Mouse (Mus musculus) heart, embryonic 12.5 days (tissue): ENCODE data around the gene Snx15. TPM values are rescaled to one million over a fixed set of nuclear protein-coding genes. Genes with fewer than 3 reads are reported as not detected.

Experiments used
- ATAC-seq: fragments of 200-750 bp; cut with Nextera tagmentation; 2 replicates; pipeline ENCODE4 v1.8.0; 2017; ENCODE audit warnings: moderate TSS enrichment, moderate library complexity; ENCODE audit not compliant: insufficient number of reproducible peaks, low FRiP score
- H3K27ac ChIP-seq: fragments of 300-500 bp; sonication (generic); 2 replicates; pipeline ENCODE4 v1.5.1; 2016; ENCODE audit warnings: mild to moderate bottlenecking, moderate library complexity; ENCODE audit not compliant: poor library complexity, severe bottlenecking
- H3K27me3 ChIP-seq: fragments of 300-500 bp; sonication (generic); replicated peaks from 2 replicates; pipeline ENCODE4 v1.6.1; 2016; ENCODE audit warnings: mild to moderate bottlenecking, moderate library complexity
- H3K36me3 ChIP-seq: fragments of 300-500 bp; sonication (generic); 2 replicates; pipeline ENCODE4 v1.6.1; 2016; ENCODE audit warnings: mild to moderate bottlenecking, moderate library complexity
- H3K4me1 ChIP-seq: fragments of 300-500 bp; sonication (generic); replicated peaks from 2 replicates; pipeline ENCODE4 v1.6.1; 2016; ENCODE audit warnings: mild to moderate bottlenecking
- H3K4me2 ChIP-seq: fragments of 300-500 bp; sonication (generic); 2 replicates; pipeline ENCODE4 v1.6.1; 2016; ENCODE audit warnings: mild to moderate bottlenecking, moderate library complexity
- H3K4me3 ChIP-seq: fragments of 300-500 bp; sonication (generic); 2 replicates; pipeline ENCODE4 v1.5.1; 2016; ENCODE audit warnings: mild to moderate bottlenecking
- H3K9ac ChIP-seq: fragments of 300-500 bp; sonication (generic); 2 replicates; pipeline ENCODE4 v1.6.1; 2016; ENCODE audit warnings: mild to moderate bottlenecking, moderate library complexity
- H3K9me3 ChIP-seq: fragments of 300-500 bp; sonication (generic); replicated peaks from 2 replicates; pipeline ENCODE4 v1.6.1; 2016; ENCODE audit warnings: mild to moderate bottlenecking, moderate library complexity
- WGBS: fragments of 180-500 bp; shearing (Covaris S2); methylation state at CpG from one replicate; pipeline ENCODE4 v1.1.7; 2016; 5-methylcytosine and 5-hydroxymethylcytosine counted together
- polyA plus RNA-seq: library from polyadenylated mRNA; unstranded; fragments of >200 nt; fragmentation: Nextera tagmentation; extraction: Ambion mirVana; gene quantifications from 2 replicates; pipeline ENCODE4 v1.2.1, GENCODE M21; 2016

Snx15 gene
- polyA plus RNA-seq = 20.9 and 21.2 TPM in 2 replicates

GRCm38 (mm10) chr19:6127760-6128341 is at the start of gene Snx15:
Snx15 (minus strand) TSS chr19:6128304.
- 0% methylated on average over 32 of the region's 32 CpGs for WGBS
- peak; percentile 93 for ATAC-seq

DNA sequence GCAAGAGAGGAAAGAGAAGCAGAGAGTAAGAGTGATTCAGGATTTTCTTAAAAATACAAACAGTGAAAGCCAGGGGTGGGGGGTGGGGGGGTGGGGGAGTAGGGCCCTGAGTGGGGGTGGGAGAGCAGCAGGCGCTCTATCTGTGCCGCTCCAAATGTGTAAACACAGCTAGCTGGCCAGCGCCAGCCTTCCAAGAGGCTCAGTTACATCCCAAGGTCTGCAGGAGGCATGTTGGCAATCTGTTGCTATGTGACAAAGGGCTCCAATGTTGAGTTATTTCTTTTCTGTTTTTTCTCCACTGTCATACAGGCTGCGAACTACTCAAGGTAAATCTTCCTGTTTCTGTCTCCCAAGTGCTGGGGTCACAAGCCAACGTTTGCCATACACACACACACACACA is 46.7 kb upstream of the Snx15 start:
- H3K9ac ChIP-seq = no peak overlapping the region
- H3K9me3 ChIP-seq = no peaks in the 10 kb centered on the region
- ATAC-seq = no peak
- no peaks in the 10 kb centered on the region for H3K36me3 ChIP-seq
- 33% methylated on average over 5 of the region's 5 CpGs for WGBS
- no peak overlapping the region for H3K27ac ChIP-seq
- 0 out of 2 replicates have a peak, but pooled peaks cover 5% of the 10 kb centered on the region for H3K27me3 ChIP-seq
- H3K4me3 ChIP-seq = no peak overlapping the region
- H3K4me2 ChIP-seq = no peak overlapping the region
- H3K4me1 ChIP-seq = no peaks in the 10 kb centered on the region

More at GRCm38 (mm10) chr19:6127760-6128341, at the start of gene Snx15:
- H3K27ac ChIP-seq = peak within 1 kb of the TSS; percentile 94
- peak within 1 kb of the TSS; percentile 76 for H3K9ac ChIP-seq
- H3K9me3 ChIP-seq = no peaks in the 10 kb centered on the region
- H3K4me1 ChIP-seq = no peaks in the 10 kb centered on the region; the same call in 1 of the 2 replicates
- H3K4me2 ChIP-seq = peak within 1 kb of the TSS; percentile 73
- H3K27me3 ChIP-seq = no peaks in the 10 kb centered on the region
- peak within 1 kb of the TSS; percentile 68 for H3K4me3 ChIP-seq
- H3K36me3 ChIP-seq = peaks cover 5% of the 10 kb centered on the region; the same call in 1 of the 2 replicates

DNA sequence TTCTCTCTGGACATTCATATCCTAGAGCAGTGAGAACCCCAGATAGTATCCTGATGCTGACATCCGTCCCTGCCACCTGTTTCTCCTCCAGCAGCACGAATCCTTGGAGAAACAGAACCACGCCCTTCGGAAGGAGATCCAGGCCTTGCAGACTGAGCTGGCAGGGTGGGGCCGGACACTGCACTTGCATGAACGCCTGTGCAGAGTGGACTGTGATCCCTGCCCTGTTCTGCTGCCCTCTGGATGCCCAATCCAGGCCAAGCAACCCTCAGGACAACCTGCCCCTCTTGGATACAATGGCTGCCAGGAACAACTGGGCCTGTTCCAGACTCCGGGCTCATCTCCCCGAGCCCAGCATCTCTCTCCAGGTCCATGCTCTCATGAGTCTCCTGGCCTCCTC is 43.1 kb upstream of the Snx15 start:
- Histone ChIP-seq H3K27me3 (0 out of 2 replicates have a peak, but pooled peaks cover 5% of the 10 kb centered on the region), H3K36me3 (no peaks in the 10 kb centered on the region), H3K9ac (no peak overlapping the region), H3K9me3 (no peaks in the 10 kb centered on the region), H3K27ac (no peak overlapping the region), H3K4me1 (no peaks in the 10 kb centered on the region), H3K4me2 (no peak overlapping the region), H3K4me3 (no peak overlapping the region)
- 82% methylated on average over 8 of the region's 8 CpGs for WGBS
- ATAC-seq = no peak

DNA sequence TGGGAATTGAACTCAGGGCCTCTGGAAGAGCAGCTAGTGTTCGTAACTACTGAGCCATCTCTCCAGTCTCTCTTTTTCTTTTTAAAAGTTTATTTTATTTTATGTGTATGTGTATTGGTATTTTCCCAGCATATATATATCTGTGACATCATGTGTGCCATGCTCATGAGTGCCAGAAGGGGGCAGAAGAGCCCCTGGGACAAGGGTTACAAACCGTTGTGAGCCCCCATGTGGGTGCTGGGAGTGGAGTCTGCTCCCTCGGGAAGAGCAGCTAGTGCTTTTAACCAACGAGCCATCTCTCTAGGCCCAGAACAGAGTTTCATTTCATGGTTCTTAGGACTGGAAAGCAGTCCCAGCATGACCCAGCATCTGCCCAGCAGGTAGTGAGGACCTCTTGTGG is 38.6 kb upstream of the Snx15 start:
- WGBS = 65% methylated on average over 4 of the region's 4 CpGs
- Histone ChIP-seq H3K27me3 (0 out of 2 replicates have a peak, but pooled peaks cover 5% of the 10 kb centered on the region), H3K4me1 (no peaks in the 10 kb centered on the region)

GRCm38 (mm10) chr19:6163872-6164547 is 35.9 kb upstream of the Snx15 start:
- Histone ChIP-seq H3K27ac (no peak overlapping the region), H3K9me3 (no peaks in the 10 kb centered on the region), H3K36me3 (no peaks in the 10 kb centered on the region), H3K4me2 (no peak overlapping the region), H3K4me1 (no peaks in the 10 kb centered on the region), H3K27me3 (no peaks in the 10 kb centered on the region), H3K9ac (no peak overlapping the region), H3K4me3 (no peak overlapping the region)
- WGBS = 63% methylated on average over 10 of the region's 10 CpGs
- no peak for ATAC-seq

More for the DNA sequence above, 38.6 kb upstream of the Snx15 start:
- no peaks in the 10 kb centered on the region for H3K9me3 ChIP-seq
- no peak overlapping the region for H3K27ac ChIP-seq
- no peak overlapping the region for H3K4me3 ChIP-seq
- no peaks in the 10 kb centered on the region for H3K36me3 ChIP-seq
- no peak overlapping the region for H3K9ac ChIP-seq
- no peak overlapping the region for H3K4me2 ChIP-seq
- no peak for ATAC-seq

- ATAC-seq = no peak
- peaks cover 3% of the 10 kb centered on the region; the same call in 1 of the 2 replicates for H3K27me3 ChIP-seq
- H3K4me3 ChIP-seq = no peak overlapping the region
- no peaks in the 10 kb centered on the region for H3K4me1 ChIP-seq
- no peak overlapping the region for H3K9ac ChIP-seq
- H3K4me2 ChIP-seq = no peak overlapping the region
- H3K9me3 ChIP-seq = no peaks in the 10 kb centered on the region
- H3K36me3 ChIP-seq = no peaks in the 10 kb centered on the region
- WGBS = 75% methylated on average over 6 of the region's 6 CpGs
- H3K27ac ChIP-seq = no peak overlapping the region
Measured at GRCm38 (mm10) chr19:6157220-6157619, 29.1 kb upstream of the Snx15 start.

- Histone ChIP-seq H3K36me3 (no peaks in the 10 kb centered on the region), H3K9me3 (no peaks in the 10 kb centered on the region), H3K4me1 (no peaks in the 10 kb centered on the region), H3K4me2 (no peak overlapping the region), H3K9ac (no peak overlapping the region), H3K27me3 (peaks cover 3% of the 10 kb centered on the region; the same call in 1 of the 2 replicates), H3K4me3 (no peak overlapping the region), H3K27ac (no peak overlapping the region)
- 62% methylated on average over 8 of the region's 8 CpGs for WGBS
- no peak for ATAC-seq
Measured at GRCm38 (mm10) chr19:6156372-6156771, 28.3 kb upstream of the Snx15 start.

DNA sequence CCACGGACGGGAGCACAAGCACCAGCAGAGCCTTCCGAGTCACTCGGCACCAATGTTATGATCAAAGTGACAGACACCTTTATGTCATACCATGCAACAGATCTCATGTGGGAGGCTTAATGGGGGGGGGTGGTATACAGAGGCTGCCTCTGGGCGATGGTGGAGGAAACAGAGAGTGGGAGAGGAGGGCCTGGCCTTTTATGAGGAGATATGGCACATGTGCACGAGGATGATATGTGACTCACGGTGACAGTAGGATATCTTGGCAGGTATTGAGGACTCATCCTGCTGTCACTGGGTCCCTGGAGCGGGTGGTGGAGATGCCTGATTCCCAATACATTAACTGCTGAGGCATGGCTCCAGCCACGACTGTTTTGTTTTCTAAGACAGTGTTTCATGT is 27.1 kb upstream of the Snx15 start:
- 74% methylated on average over 9 of the region's 9 CpGs for WGBS
- no peak overlapping the region for H3K4me2 ChIP-seq
- H3K9ac ChIP-seq = no peak overlapping the region
- H3K9me3 ChIP-seq = no peaks in the 10 kb centered on the region
- no peak overlapping the region for H3K27ac ChIP-seq
- H3K27me3 ChIP-seq = peaks cover 3% of the 10 kb centered on the region; the same call in 1 of the 2 replicates
- no peaks in the 10 kb centered on the region for H3K36me3 ChIP-seq
- ATAC-seq = no peak
- no peak overlapping the region for H3K4me3 ChIP-seq
- no peaks in the 10 kb centered on the region for H3K4me1 ChIP-seq

- Histone ChIP-seq H3K4me3 (no peak overlapping the region), H3K9me3 (peaks cover 5% of the 10 kb centered on the region; the same call in 1 of the 2 replicates), H3K36me3 (no peaks in the 10 kb centered on the region), H3K4me2 (no peak overlapping the region), H3K27ac (no peak overlapping the region), H3K4me1 (peaks cover 7% of the 10 kb centered on the region; the same call in 1 of the 2 replicates), H3K9ac (no peak overlapping the region), H3K27me3 (no peaks in the 10 kb centered on the region)
- no peak for ATAC-seq
- 59% methylated on average over 5 of the region's 5 CpGs for WGBS
Measured at GRCm38 (mm10) chr19:6144842-6145241, 16.7 kb upstream of the Snx15 start.

GRCm38 (mm10) chr19:6141394-6141749 is 13.3 kb upstream of the Snx15 start, which contains the start of gene Arl2:
Arl2 (minus strand) TSS chr19:6141548.
- H3K9ac ChIP-seq = peak within 1 kb of the TSS; percentile 80
- H3K4me3 ChIP-seq = peak within 1 kb of the TSS; percentile 74
- peak within 1 kb of the TSS; percentile 91 for H3K27ac ChIP-seq
- ATAC-seq = peak; percentile 77
- peak within 1 kb of the TSS; percentile 80 for H3K4me2 ChIP-seq
- H3K9me3 ChIP-seq = peaks cover 5% of the 10 kb centered on the region; the same call in 1 of the 2 replicates
- H3K27me3 ChIP-seq = no peaks in the 10 kb centered on the region
- peaks cover 12% of the 10 kb centered on the region; the same call in 1 of the 2 replicates for H3K4me1 ChIP-seq
- under 1% methylated on average over 15 of the region's 15 CpGs for WGBS
- peaks cover 11% of the 10 kb centered on the region for H3K36me3 ChIP-seq

GRCm38 (mm10) chr19:6140678-6141393 is 12.7 kb upstream of the Snx15 start, which contains the start of gene Batf2:
Batf2 (plus strand) TSS chr19:6140983.
- peaks cover 12% of the 10 kb centered on the region; the same call in 1 of the 2 replicates for H3K4me1 ChIP-seq
- H3K36me3 ChIP-seq = peaks cover 16% of the 10 kb centered on the region
- ATAC-seq = peak; percentile 95
- no peaks in the 10 kb centered on the region for H3K27me3 ChIP-seq
- H3K9me3 ChIP-seq = peaks cover 5% of the 10 kb centered on the region; the same call in 1 of the 2 replicates
- H3K4me3 ChIP-seq = peak within 1 kb of the TSS; percentile 74
- peak within 1 kb of the TSS; percentile 91 for H3K27ac ChIP-seq
- H3K9ac ChIP-seq = peak within 1 kb of the TSS; percentile 80
- peak within 1 kb of the TSS; percentile 80 for H3K4me2 ChIP-seq
- WGBS = under 1% methylated on average over 68 of the region's 68 CpGs
